Mouse (Mus musculus) limb, embryonic 11.5 days (tissue): Measurements from ENCODE around the gene Gins2. TPM values are rescaled to one million over a fixed set of nuclear protein-coding genes. Genes with fewer than 3 reads are reported as not detected.
A peak's percentile ranks its signal among the peaks of the same experiment; 100 is the strongest.

ENCODE experiments used
- ATAC-seq: fragments of 200-750 bp; cut with Nextera tagmentation; 2 replicates; pipeline ENCODE4 v1.8.0; 2017; ENCODE audit warnings: low read depth; ENCODE audit not compliant: insufficient number of reproducible peaks, low FRiP score, low TSS enrichment
- DNase-seq: peaks from one replicate; pipeline ENCODE4 v3.0.0-alpha.2; 2015; ENCODE audit warnings: low spot score
- H3K27ac ChIP-seq: fragments of 300-500 bp; sonication (generic); replicated peaks from 2 replicates; pipeline ENCODE4 v1.5.1; 2014; ENCODE audit warnings: low read depth, mild to moderate bottlenecking, low read length
- H3K27me3 ChIP-seq: fragments of 300-500 bp; sonication (generic); 2 replicates; pipeline ENCODE4 v1.6.1; 2014; ENCODE audit warnings: mild to moderate bottlenecking, low read length, mixed read lengths; ENCODE audit not compliant: control insufficient read depth, insufficient read depth
- H3K36me3 ChIP-seq: fragments of 300-500 bp; sonication (generic); 2 replicates; pipeline ENCODE4 v1.6.1; 2014; ENCODE audit warnings: mild to moderate bottlenecking, low read length, moderate library complexity, mixed read lengths; ENCODE audit not compliant: control insufficient read depth, insufficient read depth
- H3K4me1 ChIP-seq: fragments of 300-500 bp; sonication (generic); 2 replicates; pipeline ENCODE4 v1.6.1; 2014; ENCODE audit warnings: low read length, mixed read lengths; ENCODE audit not compliant: control insufficient read depth, insufficient read depth
- H3K4me2 ChIP-seq: fragments of 300-500 bp; sonication (generic); 2 replicates; pipeline ENCODE4 v1.6.1; 2014; ENCODE audit warnings: low read depth, mild to moderate bottlenecking, moderate library complexity; ENCODE audit not compliant: severe bottlenecking
- H3K4me3 ChIP-seq: fragments of 300-500 bp; sonication (generic); 2 replicates; pipeline ENCODE4 v1.5.1; 2014; ENCODE audit warnings: low read depth, low read length
- H3K9ac ChIP-seq: fragments of 300-500 bp; sonication (generic); 2 replicates; pipeline ENCODE4 v1.6.1; 2014; ENCODE audit warnings: mild to moderate bottlenecking, low read length
- H3K9me3 ChIP-seq: fragments of 300-500 bp; sonication (generic); 2 replicates; pipeline ENCODE4 v1.6.1; 2016; ENCODE audit warnings: low read length; ENCODE audit not compliant: control insufficient read depth
- WGBS: fragments of 180-500 bp; shearing (Covaris S2); extraction: QIAGEN DNeasy Blood & Tissue Kit; methylation state at CpG from one replicate; pipeline ENCODE4 v1.1.7; 2014; 5-methylcytosine and 5-hydroxymethylcytosine counted together
- polyA plus RNA-seq: library from polyadenylated mRNA; unstranded; fragments of >200 nt; fragmentation: Nextera tagmentation; extraction: Ambion mirVana; gene quantifications from 2 replicates; pipeline ENCODE4 v1.2.1, GENCODE M21; 2014

Gene Gins2
- polyA plus RNA-seq, 1 experiment from 2014 or later, result 132 TPM

GRCm38 (mm10) chr8:120614491-120614890 lies 25.4 kb upstream of the Gins2 start:
- H3K4me1 ChIP-seq, result no peaks in the 10 kb centered on the region
- no peak overlapping the region for H3K4me2 ChIP-seq
- no peak overlapping the region for H3K4me3 ChIP-seq
- H3K27me3 ChIP-seq, result no peaks in the 10 kb centered on the region
- H3K9ac ChIP-seq, result no peak overlapping the region
- no peak for ATAC-seq
- no peaks in the 10 kb centered on the region for H3K9me3 ChIP-seq
- DNase-seq, result no peak
- 90% methylated on average over 3 of the region's 3 CpGs for WGBS
- H3K27ac ChIP-seq, result no peak overlapping the region
- H3K36me3 ChIP-seq, result no peaks in the 10 kb centered on the region

- Histone ChIP-seq H3K27me3 (no peaks in the 10 kb centered on the region), H3K9ac (no peak overlapping the region), H3K9me3 (no peaks in the 10 kb centered on the region), H3K27ac (no peak overlapping the region), H3K4me3 (no peak overlapping the region), H3K36me3 (no peaks in the 10 kb centered on the region), H3K4me1 (no peaks in the 10 kb centered on the region), H3K4me2 (no peak overlapping the region)
- no peak for ATAC-seq
- WGBS, result 86% methylated on average over 6 of the region's 6 CpGs
- no peak for DNase-seq
Measured at GRCm38 (mm10) chr8:120610824-120611223, 21.7 kb upstream of the Gins2 start.

GRCm38 (mm10) chr8:120607885-120608284 lies 18.8 kb upstream of the Gins2 start:
- ATAC-seq, result no peak
- Histone ChIP-seq H3K36me3 (no peaks in the 10 kb centered on the region), H3K27me3 (no peaks in the 10 kb centered on the region), H3K9ac (no peak overlapping the region), H3K4me2 (no peak overlapping the region), H3K4me3 (no peak overlapping the region), H3K27ac (no peak overlapping the region), H3K4me1 (no peaks in the 10 kb centered on the region), H3K9me3 (no peaks in the 10 kb centered on the region)
- DNase-seq, result peak; percentile 86
- WGBS, result 11% methylated on average over 7 of the region's 7 CpGs

- no peaks in the 10 kb centered on the region for H3K36me3 ChIP-seq
- DNase-seq, result no peak
- WGBS, result 84% methylated on average over 9 of the region's 9 CpGs
- no peak overlapping the region for H3K27ac ChIP-seq
- no peaks in the 10 kb centered on the region for H3K27me3 ChIP-seq
- no peak overlapping the region for H3K4me2 ChIP-seq
- no peak overlapping the region for H3K4me3 ChIP-seq
- H3K9me3 ChIP-seq, result no peaks in the 10 kb centered on the region
- 0 out of 2 replicates have a peak, but pooled peaks cover 3% of the 10 kb centered on the region for H3K4me1 ChIP-seq
- ATAC-seq, result no peak
- no peak overlapping the region for H3K9ac ChIP-seq
Measured at GRCm38 (mm10) chr8:120607460-120607859, 18.4 kb upstream of the Gins2 start.

- H3K27ac ChIP-seq, result no peak overlapping the region
- ATAC-seq (no peak; the same call in 1 of the 2 replicates), DNase-seq (peak; percentile 45)
Measured at GRCm38 (mm10) chr8:120602672-120603071, 13.6 kb upstream of the Gins2 start.

GRCm38 (mm10) chr8:120599504-120599903 lies 10.4 kb upstream of the Gins2 start:
- Histone ChIP-seq H3K9me3 (no peaks in the 10 kb centered on the region), H3K27me3 (no peaks in the 10 kb centered on the region), H3K4me2 (no peak overlapping the region), H3K4me3 (no peak overlapping the region), H3K27ac (no peak overlapping the region), H3K36me3 (no peaks in the 10 kb centered on the region), H3K9ac (no peak overlapping the region), H3K4me1 (peaks cover 10% of the 10 kb centered on the region; the same call in 1 of the 2 replicates)
- DNase-seq, result peak; percentile 80
- ATAC-seq, result no peak
- WGBS, result 60% methylated on average over 7 of the region's 7 CpGs

More at GRCm38 (mm10) chr8:120602672-120603071, 13.6 kb upstream of the Gins2 start:
- H3K9ac ChIP-seq, result no peak overlapping the region
- no peaks in the 10 kb centered on the region for H3K9me3 ChIP-seq
- no peaks in the 10 kb centered on the region for H3K36me3 ChIP-seq
- H3K4me1 ChIP-seq, result peaks cover 10% of the 10 kb centered on the region; the same call in 1 of the 2 replicates
- WGBS, result 46% methylated on average over 6 of the region's 6 CpGs
- no peak overlapping the region for H3K4me2 ChIP-seq
- no peak overlapping the region for H3K4me3 ChIP-seq
- H3K27me3 ChIP-seq, result no peaks in the 10 kb centered on the region

GRCm38 (mm10) chr8:120598579-120598978 lies 9.5 kb upstream of the Gins2 start:
- H3K4me1 ChIP-seq, result peaks cover 10% of the 10 kb centered on the region; the same call in 1 of the 2 replicates
- WGBS, result 27% methylated on average over 24 of the region's 24 CpGs
- ATAC-seq (no peak), DNase-seq (peak; percentile 61)
- no peak overlapping the region for H3K4me3 ChIP-seq
- H3K27ac ChIP-seq, result no peak overlapping the region
- no peaks in the 10 kb centered on the region for H3K36me3 ChIP-seq
- no peaks in the 10 kb centered on the region for H3K9me3 ChIP-seq
- H3K9ac ChIP-seq, result 0 out of 2 replicates have a peak overlapping the region, but pooled peaks have one; percentile 2
- H3K27me3 ChIP-seq, result no peaks in the 10 kb centered on the region
- H3K4me2 ChIP-seq, result peak overlapping the region; percentile 22; the same call in 1 of the 2 replicates

- H3K36me3 ChIP-seq, result no peaks in the 10 kb centered on the region
- no peak overlapping the region for H3K4me3 ChIP-seq
- WGBS, result 8% methylated on average over 5 of the region's 5 CpGs
- no peak overlapping the region for H3K27ac ChIP-seq
- H3K4me1 ChIP-seq, result peaks cover 7% of the 10 kb centered on the region; the same call in 1 of the 2 replicates
- H3K4me2 ChIP-seq, result no peak overlapping the region
- H3K27me3 ChIP-seq, result no peaks in the 10 kb centered on the region
- no peaks in the 10 kb centered on the region for H3K9me3 ChIP-seq
- peak; percentile 85 for DNase-seq
- H3K9ac ChIP-seq, result no peak overlapping the region
- ATAC-seq, result no peak
Measured at GRCm38 (mm10) chr8:120595963-120596362, 6.9 kb upstream of the Gins2 start.

- Histone ChIP-seq H3K36me3 (no peaks in the 10 kb centered on the region), H3K4me2 (no peak overlapping the region), H3K9me3 (no peaks in the 10 kb centered on the region), H3K27ac (no peak overlapping the region), H3K27me3 (no peaks in the 10 kb centered on the region), H3K4me1 (peaks cover 9% of the 10 kb centered on the region), H3K9ac (no peak overlapping the region), H3K4me3 (no peak overlapping the region)
- ATAC-seq (no peak), DNase-seq (no peak)
- 90% methylated on average over 5 of the region's 5 CpGs for WGBS
Measured at GRCm38 (mm10) chr8:120594571-120594970, 5.5 kb upstream of the Gins2 start.
